Mouse (Mus musculus): ENCODE results near the gene Gm36028. TPM values are rescaled to one million over a fixed set of nuclear protein-coding genes. Genes with fewer than 3 reads are reported as not detected.

Gene Gm36028
- polyA plus RNA-seq, 1 experiment = not detected

DNA sequence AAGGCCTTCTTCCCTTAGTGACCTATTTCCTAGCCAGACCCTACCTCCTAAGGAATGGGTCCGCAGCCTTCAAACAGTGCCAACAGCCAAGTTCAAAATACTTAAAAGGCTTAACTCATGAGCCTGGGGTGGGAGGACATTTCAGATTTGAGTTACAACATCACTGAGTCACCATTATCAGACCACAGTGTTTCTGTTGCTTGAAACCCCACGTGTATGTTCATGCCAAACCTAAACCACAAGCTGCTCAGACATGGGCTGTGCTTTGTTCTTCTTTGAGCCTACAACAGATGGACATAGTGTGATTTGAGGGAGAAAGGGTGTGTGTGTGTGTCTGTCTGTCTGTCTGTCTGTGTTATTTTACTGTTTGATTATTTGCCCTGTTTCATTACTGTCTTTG lies 59.8 kb downstream of the Gm36028 start:
- H3K27ac ChIP-seq (ENCODE audit: insufficient read depth, low read depth, low read length) = no peak overlapping the region
- H3K4me3 ChIP-seq (ENCODE audit: insufficient read depth, low read length) = no peak overlapping the region
- TF ChIP-seq POLR2A (IDR thresholded peaks at IDR 0.05; ENCODE audit: borderline replicate concordance, low read depth, low read length) = no peak
- TF ChIP-seq CTCF (IDR thresholded peaks at IDR 0.05; ENCODE audit: low read depth, low read length) = no peak
- H3K4me1 ChIP-seq (ENCODE audit: control insufficient read depth, insufficient read depth, low read length) = peaks cover 8% of the 10 kb centered on the region; the same call in 1 of the 2 replicates

Other genes with a start within 250 kb of the Gm36028 start
- 63.7 and 105 TPM in 2 replicates for gene Ndufb4, start 206.7 kb downstream of the Gm36028 start, polyA plus RNA-seq (2012; ENCODE audit: insufficient read depth, insufficient read length, missing spikeins)
- gene Fstl1, start 84.3 kb downstream of the Gm36028 start, polyA plus RNA-seq (2012; ENCODE audit: insufficient read depth, insufficient read length, missing spikeins) = 3.6 and 3.8 TPM in 2 replicates
- 33.7 and 35.4 TPM in 2 replicates for gene Lrrc58, start 7.2 kb upstream of the Gm36028 start, polyA plus RNA-seq (2012; ENCODE audit: insufficient read depth, insufficient read length, missing spikeins)
- gene Gpr156, start 55.4 kb upstream of the Gm36028 start, polyA plus RNA-seq (2012; ENCODE audit: insufficient read depth, insufficient read length, missing spikeins) = not detected in 2 replicates
- 34.7 and 39.2 TPM in 2 replicates for gene Gsk3b, start 227.9 kb upstream of the Gm36028 start, polyA plus RNA-seq (2012; ENCODE audit: insufficient read depth, insufficient read length, missing spikeins)